Mouse (Mus musculus): ENCODE measurements around the gene Ccdc160. TPM values are rescaled to one million over a fixed set of nuclear protein-coding genes. Genes with fewer than 3 reads are reported as not detected.

Ccdc160 gene
- total RNA-seq, 4 experiments from 2014 or later: 23.5 to 51.4 (median 36.7) TPM

Small RNAs within 50 kb of the gene (microRNA-seq; reads per million reads assigned to microRNA genes)
- gene Mir106a (7.5 to 19.4 reads per million in 2 experiments), gene Mir18b (0 to 0.34 reads per million in 2 experiments), gene Mir19b-2 (0 reads per million in 2 experiments), gene Mir20b (11.4 to 38.0 reads per million in 2 experiments), gene Mir363 (5.9 to 9.1 reads per million in 2 experiments), gene Mir92-2 (32.2 to 40.1 reads per million in 2 experiments)

Other genes with a start within 250 kb of the Ccdc160 start
- gene Gpc3, start 177.2 kb upstream of the Ccdc160 start, total RNA-seq (2022): 10 to 100 TPM; 57.9 to 86.1 (median 66.5) TPM
- gene Phf6, start 121.1 kb downstream of the Ccdc160 start, total RNA-seq (2022): 10 to 100 TPM; 17.4 to 23.8 (median 20.3) TPM
- gene Hprt, start 196.9 kb downstream of the Ccdc160 start, total RNA-seq (2022): 100 to 1,000 TPM; 115 to 133 (median 123) TPM

Data from adrenal gland, adult 8-10 months (tissue).